Mouse (Mus musculus): Measurements from ENCODE around the gene Dynlt1b.
"Not testable (repeated sequence)": the region's sequence is repeated elsewhere in the genome, so short reads cannot be mapped to it uniquely, and the experiment has no call there.

Dynlt1b gene

GRCm38 (mm10) chr17:6461083-6461595 lies 31.2 kb downstream of the Dynlt1b start:
- DNase-seq (ENCODE audit: low spot score in 2 of 2) = not testable (repeated sequence)

DNA sequence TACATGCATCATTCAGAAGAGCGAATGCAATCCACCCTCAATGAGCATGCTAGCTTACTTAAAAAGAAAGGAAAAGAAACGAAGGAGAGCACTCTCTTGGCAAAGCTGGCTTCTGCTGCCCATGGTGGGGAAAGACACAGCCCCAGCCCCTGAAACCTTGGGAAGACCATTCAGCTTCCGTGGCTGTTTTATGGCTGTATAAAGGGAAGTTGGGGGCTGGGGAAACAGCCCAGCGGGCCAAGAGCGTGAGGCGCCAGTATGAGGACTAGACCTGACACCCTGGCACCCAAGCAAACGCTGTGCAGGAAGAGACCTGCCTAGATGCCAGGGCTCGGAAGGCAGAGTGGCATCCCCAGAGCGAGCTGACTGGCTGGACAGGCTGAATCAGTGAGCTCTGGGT lies 35.8 kb downstream of the Dynlt1b start:
- not testable (repeated sequence) for DNase-seq (ENCODE audit: low spot score in 2 of 2)

- DNase-seq (ENCODE audit: low spot score in 2 of 2) = not testable (repeated sequence)
Observed at GRCm38 (mm10) chr17:6467638-6468461, 37.9 kb downstream of the Dynlt1b start.

DNA sequence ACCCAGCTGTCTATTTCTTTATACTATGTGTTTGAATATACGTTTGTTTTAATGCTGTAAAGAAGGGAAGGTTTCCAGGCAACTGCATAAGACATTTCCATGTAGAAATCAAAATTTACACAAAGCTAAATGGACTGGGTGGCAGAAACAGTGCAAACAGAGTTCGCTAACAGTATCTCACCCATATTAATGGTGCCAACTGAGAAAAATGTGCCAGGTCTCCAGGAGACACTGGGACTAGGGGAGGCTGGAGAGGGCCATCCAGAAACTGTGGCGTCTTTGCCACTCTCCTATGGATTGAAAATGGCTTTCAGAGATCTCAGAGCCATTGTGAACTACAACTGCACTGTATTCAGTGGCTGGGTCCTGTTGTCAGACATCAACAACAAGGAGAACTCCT lies 40.1 kb downstream of the Dynlt1b start:
- DNase-seq (ENCODE audit: low spot score in 2 of 2) = not testable (repeated sequence)

- DNase-seq (ENCODE audit: low spot score in 2 of 2) = not testable (repeated sequence)
Observed at GRCm38 (mm10) chr17:6470671-6471070, 40.8 kb downstream of the Dynlt1b start.

- DNase-seq (ENCODE audit: low spot score in 2 of 2) = not testable (repeated sequence)
Observed at GRCm38 (mm10) chr17:6475270-6475669, 45.4 kb downstream of the Dynlt1b start.

- DNase-seq (ENCODE audit: low spot score in 2 of 2) = not testable (repeated sequence)
Observed at GRCm38 (mm10) chr17:6475913-6476312, 46.0 kb downstream of the Dynlt1b start.

DNA sequence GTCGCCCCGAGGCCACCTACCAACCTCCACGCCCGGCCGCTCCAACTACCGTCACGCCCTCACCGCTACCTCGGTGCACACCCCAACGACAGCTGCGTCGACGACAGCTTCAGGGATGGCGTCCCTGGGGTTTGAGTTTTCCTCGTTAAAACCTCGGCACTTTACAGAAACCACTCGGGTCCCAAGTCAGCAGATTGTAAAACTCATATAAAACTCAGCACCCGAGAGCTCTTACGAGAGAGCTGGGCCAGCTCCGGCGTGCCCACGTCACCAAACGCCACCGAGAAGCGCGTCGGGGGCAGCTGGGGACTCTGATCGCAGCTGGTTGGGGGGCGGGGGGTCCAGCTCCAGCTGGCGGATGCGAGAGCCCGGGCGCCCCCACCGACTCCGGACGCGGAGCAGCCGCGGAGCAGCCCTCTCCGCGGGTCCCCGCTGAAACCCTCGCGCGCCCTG lies 46.6 kb downstream of the Dynlt1b start:
- DNase-seq (ENCODE audit: low spot score in 2 of 2) = not testable (repeated sequence)

- DNase-seq (ENCODE audit: low spot score in 2 of 2) = not testable (repeated sequence)
Observed at GRCm38 (mm10) chr17:6477026-6477425, 47.1 kb downstream of the Dynlt1b start.

DNA sequence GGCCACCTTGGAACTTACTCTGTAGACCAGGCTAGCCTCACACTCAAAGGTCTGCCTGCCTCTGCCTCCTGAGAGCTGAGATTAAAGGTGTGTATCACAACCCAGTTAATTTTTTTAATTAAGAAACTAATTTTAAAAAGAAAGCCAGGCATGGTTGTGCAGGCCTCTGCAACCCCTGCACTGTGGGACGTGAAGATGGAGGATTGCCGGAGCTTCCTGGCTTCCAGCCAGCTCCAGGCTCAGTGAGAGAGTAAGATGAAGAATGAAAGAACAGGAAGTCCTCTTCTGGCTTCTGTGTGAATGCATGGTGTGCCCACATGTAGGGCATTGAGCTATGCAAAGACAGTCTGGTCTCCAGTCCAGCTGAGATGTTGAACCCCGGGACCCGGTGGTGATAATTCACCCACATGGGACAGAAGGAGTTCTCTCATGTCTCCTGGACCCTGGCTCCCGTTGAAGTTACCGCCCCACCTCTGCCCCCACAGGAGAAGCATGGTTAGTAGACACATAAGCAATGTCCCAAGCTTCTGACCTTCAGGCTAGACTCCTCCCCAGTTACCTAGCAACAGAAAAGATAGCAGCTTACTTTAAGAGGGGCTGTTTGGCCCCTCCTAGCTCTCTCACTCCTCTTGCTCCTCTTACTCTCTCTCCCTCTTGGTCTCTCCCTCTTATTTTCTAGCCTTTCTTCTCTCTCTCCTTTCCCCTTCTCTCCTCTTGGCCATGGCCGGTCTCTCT lies 51.1 kb downstream of the Dynlt1b start:
- DNase-seq (ENCODE audit: low spot score in 2 of 2) = not testable (repeated sequence)

- DNase-seq (ENCODE audit: low spot score in 2 of 2) = not testable (repeated sequence)
Observed at GRCm38 (mm10) chr17:6481590-6481963, 51.7 kb downstream of the Dynlt1b start.

- not testable (repeated sequence) for DNase-seq (ENCODE audit: low spot score in 2 of 2)
Observed at GRCm38 (mm10) chr17:6482248-6482647, 52.3 kb downstream of the Dynlt1b start.
